Mouse (Mus musculus): ENCODE measurements around the gene Ric8b.

DNA sequence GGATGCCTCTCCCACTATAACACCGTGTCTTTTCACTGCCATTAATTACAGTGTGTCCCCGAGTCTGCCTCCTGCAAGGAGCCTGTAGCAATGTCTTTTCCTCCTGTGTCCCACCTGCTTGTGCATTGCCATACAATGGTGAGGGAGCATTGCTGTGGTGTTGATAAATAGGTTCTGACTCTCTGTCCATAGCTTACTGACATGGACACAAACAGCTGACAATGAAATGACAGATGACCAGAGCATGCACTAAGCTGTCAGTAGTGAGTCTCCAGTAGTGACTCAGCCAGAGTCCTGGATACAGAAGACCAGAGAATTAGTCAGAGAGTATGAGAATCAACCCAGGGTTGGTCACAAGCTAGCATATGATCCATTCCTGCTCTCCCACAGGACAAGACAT lies 93.7 kb downstream of the Ric8b start:
- TF ChIP-seq CTCF (IDR thresholded peaks at IDR 0.05; ENCODE audit: extremely low read depth, insufficient read depth, insufficient read length, insufficient replicate concordance) (no peak), POLR2A (IDR thresholded peaks at IDR 0.05; ENCODE audit: low read depth, low read length) (no peak)

Measured in spleen, adult 2 months (tissue).